Mouse (Mus musculus) forebrain, embryonic 12.5 days (tissue): ENCODE data around the gene Mctp2. TPM values are rescaled to one million over a fixed set of nuclear protein-coding genes. Genes with fewer than 3 reads are reported as not detected.
A peak's percentile ranks its signal among the peaks of the same experiment; 100 is the strongest.
"Not testable (repeated sequence)": the region's sequence is repeated elsewhere in the genome, so short reads cannot be mapped to it uniquely, and the experiment has no call there.

Experiments
- ATAC-seq: fragments of 200-750 bp; cut with Nextera tagmentation; 2 replicates; pipeline ENCODE4 v1.8.0; 2017; ENCODE audit warnings: moderate TSS enrichment; ENCODE audit not compliant: low FRiP score
- H3K27ac ChIP-seq: fragments of 300-500 bp; sonication (generic); 2 replicates; pipeline ENCODE4 v1.5.1; 2016; ENCODE audit warnings: mild to moderate bottlenecking
- H3K27me3 ChIP-seq: fragments of 300-500 bp; sonication (generic); 2 replicates; pipeline ENCODE4 v1.6.1; 2016; ENCODE audit warnings: mild to moderate bottlenecking
- H3K36me3 ChIP-seq: fragments of 300-500 bp; sonication (generic); replicated peaks from 2 replicates; pipeline ENCODE4 v1.6.1; 2016; ENCODE audit warnings: mild to moderate bottlenecking
- H3K4me1 ChIP-seq: fragments of 300-500 bp; sonication (generic); 2 replicates; pipeline ENCODE4 v1.6.1; 2016
- H3K4me2 ChIP-seq: fragments of 300-500 bp; sonication (generic); 2 replicates; pipeline ENCODE4 v1.6.1; 2016; ENCODE audit warnings: mild to moderate bottlenecking, moderate library complexity
- H3K4me3 ChIP-seq: fragments of 300-500 bp; sonication (generic); replicated peaks from 2 replicates; pipeline ENCODE4 v1.5.1; 2016; ENCODE audit warnings: mild to moderate bottlenecking
- H3K9ac ChIP-seq: fragments of 300-500 bp; sonication (generic); 2 replicates; pipeline ENCODE4 v1.6.1; 2016; ENCODE audit warnings: mild to moderate bottlenecking
- H3K9me3 ChIP-seq: fragments of 300-500 bp; sonication (generic); 2 replicates; pipeline ENCODE4 v1.6.1; 2016
- WGBS: fragments of 180-500 bp; shearing (Covaris S2); methylation state at CpG from one replicate; pipeline ENCODE4 v1.1.7; 2016; 5-methylcytosine and 5-hydroxymethylcytosine counted together
- polyA plus RNA-seq: library from polyadenylated mRNA; unstranded; fragments of >200 nt; fragmentation: Nextera tagmentation; extraction: Ambion mirVana; gene quantifications from 2 replicates; pipeline ENCODE4 v1.2.1, GENCODE M21; 2016

Gene Mctp2
- polyA plus RNA-seq, 1 experiment from 2014 or later, result 0.22 TPM

DNA sequence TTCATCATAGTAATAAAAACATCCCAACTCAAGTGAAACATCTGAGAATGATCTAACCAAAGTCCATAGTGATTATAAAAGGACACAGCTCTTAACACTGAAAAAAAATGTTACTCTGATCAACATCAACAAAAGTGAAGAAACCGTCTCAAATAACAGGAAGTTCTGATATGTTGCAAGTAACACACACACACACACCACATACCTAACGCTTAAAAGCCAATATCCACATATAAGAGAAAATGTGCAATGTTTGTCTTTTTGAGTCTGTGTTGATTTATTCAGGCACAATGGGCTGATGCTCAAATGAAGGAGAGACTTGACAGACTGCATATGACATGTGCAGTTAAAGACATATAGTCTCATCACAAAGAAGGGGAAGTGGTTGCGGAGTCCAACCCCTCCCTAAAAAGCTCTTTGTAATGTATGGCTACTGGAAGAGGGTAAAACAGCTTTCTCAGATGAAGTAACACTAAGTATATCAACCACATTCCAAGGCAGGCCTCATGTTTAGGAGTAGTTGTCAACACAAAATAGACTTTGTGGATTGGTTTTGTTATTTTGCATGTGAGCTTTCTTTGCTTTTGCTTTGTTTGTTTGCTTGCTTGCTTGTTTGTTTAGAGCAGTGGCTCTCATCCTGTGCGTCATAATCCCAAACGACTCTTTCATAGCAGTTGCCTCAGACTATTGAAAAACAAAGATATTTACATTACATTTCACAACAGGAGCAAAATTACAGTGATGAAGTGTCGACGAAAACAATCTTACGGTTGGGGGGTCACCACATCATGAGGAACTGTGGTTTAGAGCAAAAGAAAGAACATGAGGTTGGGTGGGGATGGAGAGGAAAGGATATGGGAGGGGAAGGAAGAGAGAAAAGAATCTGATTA, 45.4 kb downstream of the Mctp2 start:
- WGBS, result 91% methylated on average over 8 of the region's 8 CpGs
- Histone ChIP-seq H3K4me3 (no peak overlapping the region), H3K4me2 (no peak overlapping the region), H3K36me3 (no peaks in the 10 kb centered on the region), H3K4me1 (no peaks in the 10 kb centered on the region), H3K27me3 (no peaks in the 10 kb centered on the region), H3K27ac (no peak overlapping the region), H3K9me3 (no peaks in the 10 kb centered on the region), H3K9ac (no peak overlapping the region)
- ATAC-seq, result no peak

DNA sequence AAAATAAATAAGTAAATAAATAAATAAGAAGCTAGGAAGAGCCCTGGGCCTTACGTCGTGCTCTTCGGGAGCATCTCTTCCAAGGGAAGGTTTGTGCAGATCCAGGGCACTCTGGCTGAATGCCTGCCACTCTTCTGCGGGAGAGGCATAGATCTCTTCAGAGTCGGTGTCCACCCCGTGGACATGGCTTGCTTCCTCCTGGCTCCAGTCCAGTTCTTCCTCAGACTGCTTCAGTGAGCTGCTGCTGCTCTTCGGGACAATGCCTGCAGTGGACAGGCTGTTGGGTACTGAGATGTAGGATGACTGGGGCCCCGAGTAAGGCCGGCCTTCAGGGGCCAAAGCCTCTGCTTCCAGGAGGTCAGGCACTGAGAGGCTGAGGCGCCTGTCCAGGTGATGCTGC, 47.4 kb downstream of the Mctp2 start:
- WGBS, result 90% methylated on average over 10 of the region's 10 CpGs
- no peak overlapping the region for H3K9ac ChIP-seq

DNA sequence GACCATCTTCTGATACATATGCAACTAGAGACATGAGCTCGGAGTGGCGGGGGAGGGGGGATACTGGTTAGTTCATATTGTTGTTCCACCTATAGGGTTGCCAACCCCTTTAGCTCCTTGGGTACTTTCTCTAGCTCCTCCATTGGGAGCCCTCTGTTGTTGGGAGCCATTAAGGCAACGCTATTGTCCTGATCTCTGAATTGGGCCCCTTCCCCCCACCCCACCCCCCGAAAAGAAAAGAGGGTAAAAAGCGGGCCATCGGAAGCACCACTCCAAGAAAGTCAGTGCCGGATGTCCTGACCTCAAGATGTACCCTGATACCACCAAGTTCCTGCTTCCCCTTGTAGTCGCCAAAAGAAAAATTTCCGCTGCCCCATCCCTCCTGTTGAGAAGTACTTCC, 56.1 kb downstream of the Mctp2 start:
- not testable (repeated sequence) for H3K27ac ChIP-seq, H3K9ac ChIP-seq, ATAC-seq, H3K4me2 ChIP-seq, H3K4me1 ChIP-seq, H3K36me3 ChIP-seq, H3K9me3 ChIP-seq, H3K4me3 ChIP-seq, H3K27me3 ChIP-seq
- WGBS, result 94% methylated on average over 9 of the region's 9 CpGs

More for the DNA sequence above, 47.4 kb downstream of the Mctp2 start:
- Histone ChIP-seq H3K4me1 (no peaks in the 10 kb centered on the region), H3K27ac (no peak overlapping the region), H3K4me2 (no peak overlapping the region), H3K9me3 (no peaks in the 10 kb centered on the region), H3K36me3 (no peaks in the 10 kb centered on the region), H3K27me3 (no peaks in the 10 kb centered on the region), H3K4me3 (no peak overlapping the region)
- ATAC-seq, result no peak

DNA sequence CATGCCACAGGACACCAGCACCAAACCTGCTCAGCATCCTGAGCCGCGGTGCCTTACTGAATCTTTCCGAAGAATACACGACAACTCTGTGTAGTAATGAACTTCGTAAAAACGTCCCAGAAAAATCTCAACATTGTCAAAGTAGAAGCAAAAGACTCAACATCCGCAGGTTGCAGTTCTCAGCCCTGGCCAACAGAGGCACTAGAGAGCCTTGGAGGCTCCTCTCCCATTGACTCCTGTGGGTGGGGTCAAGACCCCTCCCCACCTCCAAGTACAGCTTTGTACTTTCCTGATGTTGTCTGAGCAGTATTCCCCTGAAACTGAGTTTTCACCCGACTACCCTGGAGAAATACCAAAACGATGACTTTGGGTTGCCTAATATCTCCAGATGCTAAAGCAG, 65.1 kb downstream of the Mctp2 start:
- Histone ChIP-seq H3K27me3 (no peaks in the 10 kb centered on the region), H3K27ac (no peak overlapping the region), H3K4me2 (no peak overlapping the region), H3K9ac (no peak overlapping the region), H3K4me3 (no peak overlapping the region), H3K9me3 (no peaks in the 10 kb centered on the region), H3K4me1 (no peaks in the 10 kb centered on the region; the same call in 1 of the 2 replicates), H3K36me3 (no peaks in the 10 kb centered on the region)
- no peak for ATAC-seq
- 94% methylated on average over 9 of the region's 9 CpGs for WGBS

DNA sequence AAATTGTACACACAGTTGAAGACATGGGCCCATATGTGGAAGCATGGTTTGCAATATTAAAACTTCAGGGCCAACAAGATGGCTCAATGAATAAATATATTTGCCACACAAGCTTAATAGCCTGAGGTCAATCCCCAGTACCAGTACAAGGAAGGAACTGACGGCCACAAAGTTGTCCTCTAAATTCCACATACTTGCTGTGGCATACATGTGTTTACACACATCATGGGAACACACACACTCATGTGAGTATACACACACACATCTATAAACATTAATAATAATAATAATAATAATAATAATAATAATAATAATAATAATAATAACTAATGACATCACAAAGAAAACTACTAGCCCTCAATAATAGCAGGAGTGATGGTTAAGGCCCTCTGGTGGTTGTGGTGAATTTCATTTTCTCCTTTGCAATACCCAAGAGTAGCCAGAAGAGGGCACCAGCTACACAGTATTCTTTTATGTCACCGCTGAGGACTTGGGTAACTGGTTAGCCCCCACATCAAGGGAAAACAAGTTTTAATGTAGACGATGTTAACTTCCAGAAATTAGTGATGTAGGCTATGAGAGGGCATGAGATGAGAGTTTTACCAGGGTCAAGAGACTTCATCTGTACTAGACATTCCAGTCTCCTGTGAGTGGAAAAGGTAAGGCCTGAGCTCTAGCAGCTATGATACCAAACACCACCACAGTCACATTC, 66.5 kb downstream of the Mctp2 start:
- Histone ChIP-seq H3K9ac (no peak overlapping the region), H3K4me2 (no peak overlapping the region), H3K9me3 (no peaks in the 10 kb centered on the region), H3K36me3 (no peaks in the 10 kb centered on the region), H3K27me3 (no peaks in the 10 kb centered on the region), H3K4me1 (no peaks in the 10 kb centered on the region; the same call in 1 of the 2 replicates), H3K27ac (no peak overlapping the region), H3K4me3 (no peak overlapping the region)
- ATAC-seq, result 0 out of 2 replicates have a peak, but pooled peaks have one; percentile 39
- WGBS, result 39% methylated on average over 3 of the region's 3 CpGs

DNA sequence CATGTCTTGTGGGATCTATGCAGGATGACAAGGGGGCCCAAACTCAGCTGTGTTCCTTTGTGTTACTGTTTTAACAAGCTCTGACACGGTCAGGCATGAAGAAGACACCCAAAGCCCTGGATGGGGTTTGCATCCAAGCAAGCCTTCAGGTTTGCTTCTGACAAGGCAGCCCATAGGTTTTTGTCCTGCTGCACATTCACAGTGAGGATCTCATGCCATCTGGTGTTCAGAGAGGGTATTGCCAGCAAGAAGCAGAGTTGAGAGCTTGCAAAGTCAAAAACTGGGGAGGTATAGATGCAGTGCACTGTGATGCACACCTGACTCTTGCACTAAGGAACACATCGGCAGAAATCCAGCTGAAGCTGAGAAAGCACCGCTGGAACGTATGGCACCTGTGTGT, 67.8 kb downstream of the Mctp2 start:
- peak; percentile 49; the same call in 1 of the 2 replicates for ATAC-seq
- Histone ChIP-seq H3K27me3 (no peaks in the 10 kb centered on the region), H3K9me3 (no peaks in the 10 kb centered on the region), H3K4me3 (no peak overlapping the region), H3K9ac (no peak overlapping the region), H3K4me2 (no peak overlapping the region), H3K36me3 (no peaks in the 10 kb centered on the region), H3K27ac (no peak overlapping the region), H3K4me1 (no peaks in the 10 kb centered on the region; the same call in 1 of the 2 replicates)
- 59% methylated on average over 4 of the region's 4 CpGs for WGBS

DNA sequence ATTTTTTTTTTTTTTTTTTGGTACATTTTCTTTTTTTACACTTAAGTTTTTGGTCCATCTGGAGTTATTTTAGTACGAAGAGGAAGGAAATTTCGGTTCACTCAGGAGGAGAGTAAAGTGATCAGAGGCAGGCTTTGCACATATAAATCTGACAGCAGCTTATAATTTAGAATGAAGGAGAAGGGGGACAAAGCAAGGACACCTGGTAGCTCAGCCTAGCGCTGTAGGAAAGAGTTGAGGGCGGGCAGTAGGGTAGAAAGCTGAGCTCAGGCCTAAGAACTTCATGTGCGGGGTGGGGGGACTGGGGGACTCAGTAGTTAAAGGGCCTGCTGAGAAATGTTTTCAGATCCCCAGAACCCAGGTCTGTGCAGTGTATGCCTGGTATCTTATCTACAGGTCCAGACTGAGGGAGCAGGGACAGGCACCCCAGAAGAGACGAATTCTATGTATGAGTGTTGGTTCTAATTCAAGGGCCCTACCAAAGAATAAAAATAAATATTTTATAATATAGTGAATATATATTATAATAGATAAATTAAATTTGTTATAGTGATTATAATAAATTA, 71.9 kb downstream of the Mctp2 start:
- no peak overlapping the region for H3K27ac ChIP-seq
- WGBS, result 71% methylated on average over 6 of the region's 6 CpGs
- peaks cover 20% of the 10 kb centered on the region for H3K4me1 ChIP-seq
- no peak for ATAC-seq
- H3K27me3 ChIP-seq, result no peaks in the 10 kb centered on the region
- no peak overlapping the region for H3K4me2 ChIP-seq
- no peaks in the 10 kb centered on the region for H3K36me3 ChIP-seq
- H3K9me3 ChIP-seq, result no peaks in the 10 kb centered on the region
- no peak overlapping the region for H3K4me3 ChIP-seq
- no peak overlapping the region for H3K9ac ChIP-seq

DNA sequence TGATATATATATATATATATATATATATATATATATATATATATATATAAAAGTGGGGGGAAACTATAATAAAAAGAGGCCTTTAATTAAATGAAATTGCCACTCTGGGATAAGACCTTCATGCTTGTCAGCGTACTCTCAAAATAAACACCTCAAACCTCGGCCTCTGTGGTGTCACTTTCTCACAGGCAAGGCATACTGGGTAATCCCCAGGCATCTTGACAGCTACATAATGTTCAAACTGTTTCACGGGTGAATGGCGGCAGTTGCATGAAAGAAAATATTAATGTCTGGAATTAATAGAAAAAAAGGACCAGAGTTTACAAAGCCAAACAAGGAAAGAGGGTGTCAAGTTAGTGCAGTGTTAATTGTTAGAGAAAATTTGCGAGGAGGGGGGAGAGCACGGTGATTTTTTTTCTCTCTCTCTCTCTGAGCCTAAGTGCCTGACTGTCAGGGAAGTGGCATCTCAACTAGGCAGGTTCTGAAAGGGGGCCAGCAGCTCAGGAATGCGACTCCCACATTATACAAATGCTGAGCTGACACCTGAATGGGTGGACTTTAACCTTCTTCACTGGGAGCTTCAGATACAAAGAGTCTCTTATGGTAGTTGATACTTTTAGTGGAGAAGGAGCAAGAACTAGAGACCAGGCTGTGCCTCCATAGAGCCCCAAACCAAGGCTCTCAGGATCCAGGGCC, 75.1 kb downstream of the Mctp2 start:
- H3K4me3 ChIP-seq, result no peak overlapping the region
- peaks cover 22% of the 10 kb centered on the region for H3K4me1 ChIP-seq
- no peak overlapping the region for H3K4me2 ChIP-seq
- H3K27me3 ChIP-seq, result no peaks in the 10 kb centered on the region
- no peak overlapping the region for H3K9ac ChIP-seq
- H3K9me3 ChIP-seq, result no peaks in the 10 kb centered on the region
- 32% methylated on average over 7 of the region's 7 CpGs for WGBS
- no peak for ATAC-seq
- H3K27ac ChIP-seq, result no peak overlapping the region
- no peaks in the 10 kb centered on the region for H3K36me3 ChIP-seq

DNA sequence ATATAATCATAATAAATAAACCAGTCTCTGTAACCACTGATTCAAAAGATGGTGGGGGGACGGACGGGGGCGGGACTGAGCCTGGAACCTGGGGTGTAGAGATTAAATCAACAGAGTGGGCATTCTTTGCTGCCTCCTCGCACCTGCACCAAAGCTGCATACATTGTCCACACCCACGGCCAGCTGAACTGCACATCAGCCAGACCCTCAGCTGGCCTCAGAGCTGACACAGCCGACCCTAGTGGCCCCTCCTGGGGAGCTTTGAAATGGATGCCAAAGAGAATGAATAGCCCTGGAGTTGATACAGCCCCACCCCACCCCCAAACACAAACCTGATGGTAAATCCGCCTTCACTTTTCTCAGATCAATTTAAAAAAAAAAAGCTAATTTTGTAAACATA, 76.5 kb downstream of the Mctp2 start:
- Histone ChIP-seq H3K36me3 (no peaks in the 10 kb centered on the region), H3K27ac (no peak overlapping the region), H3K9me3 (no peaks in the 10 kb centered on the region), H3K9ac (no peak overlapping the region), H3K27me3 (no peaks in the 10 kb centered on the region), H3K4me1 (peaks cover 22% of the 10 kb centered on the region), H3K4me2 (no peak overlapping the region), H3K4me3 (no peak overlapping the region)
- 18% methylated on average over 7 of the region's 7 CpGs for WGBS
- ATAC-seq, result no peak

DNA sequence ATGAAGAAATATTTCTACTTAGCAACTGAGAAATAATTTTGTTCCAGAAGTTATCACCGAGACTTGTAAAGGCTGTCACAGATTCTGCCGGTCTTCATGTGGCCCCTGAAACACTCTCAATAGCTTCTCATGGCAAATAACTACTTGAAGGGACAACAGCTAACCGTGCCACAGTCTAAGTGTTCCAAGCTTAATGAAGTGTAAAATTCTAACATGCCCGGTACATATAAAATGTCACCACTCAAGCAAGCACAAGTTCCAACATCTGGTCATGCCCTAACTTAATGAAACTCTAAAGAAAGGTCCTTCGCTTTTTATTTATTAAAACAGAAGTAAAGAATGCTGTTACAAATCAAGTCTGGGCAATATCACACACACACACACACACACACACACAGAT, 82.8 kb downstream of the Mctp2 start:
- Histone ChIP-seq H3K4me2 (no peak overlapping the region), H3K9ac (no peak overlapping the region), H3K36me3 (no peaks in the 10 kb centered on the region), H3K9me3 (no peaks in the 10 kb centered on the region), H3K4me3 (no peak overlapping the region), H3K27ac (no peak overlapping the region), H3K4me1 (no peaks in the 10 kb centered on the region), H3K27me3 (no peaks in the 10 kb centered on the region)
- ATAC-seq, result no peak
- WGBS, result 77% methylated on average over 5 of the region's 5 CpGs

DNA sequence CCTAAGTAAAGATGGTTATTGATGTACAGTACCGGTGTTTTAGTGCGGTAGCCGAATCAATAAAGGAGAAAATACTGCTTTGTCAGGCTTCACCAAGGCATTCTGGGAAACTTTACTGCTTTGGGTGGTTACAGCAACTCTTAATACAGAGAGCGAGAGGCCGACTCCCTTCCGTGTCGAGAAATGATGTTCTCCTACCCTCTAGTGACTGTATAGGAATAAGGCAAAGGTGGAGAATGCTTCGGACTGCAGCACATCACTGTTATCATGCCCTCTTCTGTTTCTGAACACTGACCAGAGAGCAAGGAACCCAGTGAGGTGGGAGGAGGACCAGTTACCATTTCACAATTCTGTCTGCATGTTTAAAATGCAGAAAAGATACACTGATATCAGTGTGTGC, 83.9 kb downstream of the Mctp2 start:
- Histone ChIP-seq H3K4me1 (no peaks in the 10 kb centered on the region), H3K4me3 (no peak overlapping the region), H3K4me2 (no peak overlapping the region), H3K9ac (no peak overlapping the region), H3K27ac (no peak overlapping the region), H3K27me3 (no peaks in the 10 kb centered on the region), H3K9me3 (no peaks in the 10 kb centered on the region), H3K36me3 (no peaks in the 10 kb centered on the region)
- WGBS, result 80% methylated on average over 8 of the region's 8 CpGs
- no peak for ATAC-seq

DNA sequence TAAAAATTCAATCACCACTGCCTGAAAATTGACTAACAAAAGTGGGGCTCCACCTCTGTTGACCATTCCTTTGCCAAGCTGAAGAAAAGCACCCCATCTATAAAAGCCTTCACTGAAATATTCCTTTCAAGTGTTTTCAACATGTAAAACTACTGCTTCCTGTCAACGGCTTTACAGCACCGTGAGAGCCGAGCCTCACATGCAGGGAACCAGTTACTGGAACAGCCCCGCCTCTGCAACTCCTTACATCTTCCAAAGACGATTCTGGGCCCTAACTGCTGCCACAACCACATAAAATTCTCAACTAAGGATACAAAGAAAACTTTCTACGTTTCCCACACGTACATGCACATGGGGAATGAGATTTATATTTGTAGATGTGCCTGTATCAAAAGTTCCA, 88.4 kb downstream of the Mctp2 start:
- ATAC-seq, result no peak
- Histone ChIP-seq H3K4me3 (no peak overlapping the region), H3K4me1 (no peaks in the 10 kb centered on the region), H3K27me3 (no peaks in the 10 kb centered on the region), H3K9ac (no peak overlapping the region), H3K27ac (no peak overlapping the region), H3K9me3 (no peaks in the 10 kb centered on the region), H3K4me2 (no peak overlapping the region), H3K36me3 (no peaks in the 10 kb centered on the region)
- 76% methylated on average over 7 of the region's 7 CpGs for WGBS
